Mouse (Mus musculus): ENCODE data around the gene Ksr1.
"Not testable (repeated sequence)": the region's sequence is repeated elsewhere in the genome, so short reads cannot be mapped to it uniquely, and the experiment has no call there.

DNA sequence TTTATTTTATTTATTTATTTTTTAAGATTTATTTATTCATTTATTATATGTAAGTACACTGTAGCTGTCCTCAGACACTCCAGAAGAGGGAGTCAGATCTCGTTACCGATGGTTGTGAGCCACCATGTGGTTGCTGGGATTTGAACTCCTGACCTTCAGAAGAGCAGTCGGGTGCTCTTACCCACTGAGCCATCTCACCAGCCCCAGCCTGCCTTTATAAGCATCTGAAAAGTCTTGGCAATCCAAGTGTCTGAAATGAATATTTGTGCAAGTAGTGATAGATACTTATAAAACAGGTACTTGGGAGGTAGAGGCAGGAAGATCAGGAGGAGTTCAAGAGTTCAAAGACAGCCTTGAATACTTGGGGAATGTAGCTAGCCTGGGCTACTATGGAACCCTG lies 138.9 kb downstream of the Ksr1 start:
- TF ChIP-seq KAT2A (IDR thresholded peaks at IDR 0.05; ENCODE audit: insufficient replicate concordance, low read length); POLR2A (IDR thresholded peaks at IDR 0.05; ENCODE audit: low read depth, low read length); EP300 (IDR thresholded peaks at IDR 0.05; ENCODE audit: low read length); CHD1 (IDR thresholded peaks at IDR 0.05; ENCODE audit: low read depth, low read length): not testable (repeated sequence)
